Mouse (Mus musculus): ENCODE measurements around the gene Hcfc2. TPM values are rescaled to one million over a fixed set of nuclear protein-coding genes. Genes with fewer than 3 reads are reported as not detected.
A peak's percentile ranks its signal among the peaks of the same experiment; 100 is the strongest.

The Hcfc2 gene
- total RNA-seq, 2 experiments from 2014 or later: 46.7 to 51.5 TPM

DNA sequence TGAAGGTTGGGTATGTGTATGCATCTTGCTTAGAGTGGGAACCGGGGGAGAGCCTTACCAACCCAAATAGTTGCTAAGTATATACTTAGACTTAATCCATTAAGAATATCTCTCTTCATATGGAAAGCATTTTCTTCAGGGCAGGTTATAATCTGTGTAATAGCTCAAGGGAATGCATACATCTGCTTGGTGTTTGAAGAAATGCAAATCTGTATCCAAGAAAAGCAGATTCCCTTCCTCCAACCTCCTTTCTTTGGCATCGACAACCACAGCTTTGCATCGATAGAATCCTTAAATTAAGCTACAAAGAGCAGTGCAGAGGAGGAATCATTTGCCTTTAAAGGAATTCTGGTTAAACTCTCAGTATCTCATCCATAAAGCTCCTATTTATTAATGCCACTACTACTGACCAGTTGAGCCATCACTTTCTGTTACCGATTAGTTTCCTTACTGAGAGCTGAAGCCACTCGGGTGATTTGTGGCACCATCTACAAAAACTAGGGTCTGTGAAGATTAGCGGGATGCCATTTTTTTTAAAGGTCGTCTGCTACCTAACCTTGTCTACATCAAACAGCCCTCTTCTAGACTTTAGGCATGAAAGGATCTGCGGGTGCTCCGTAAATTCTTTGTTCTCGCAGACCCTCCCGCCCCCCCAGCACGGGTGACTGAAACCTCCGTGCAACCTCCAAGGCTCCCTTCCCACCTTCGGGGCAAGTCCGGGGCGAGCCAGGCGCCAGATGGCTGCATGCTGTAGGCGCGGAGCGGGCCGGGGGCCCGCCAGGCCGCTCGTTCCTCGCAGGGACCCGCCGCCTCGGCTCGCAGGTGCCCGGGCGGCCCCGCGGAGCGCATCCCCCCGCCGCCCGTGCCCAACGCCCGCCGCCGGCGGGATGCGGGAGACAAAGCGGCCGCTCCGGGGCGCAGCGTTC is 67.1 kb downstream of the Hcfc2 start:
- peak overlapping the region; percentile 76 for H3K4me3 ChIP-seq
- H3K27ac ChIP-seq: peak overlapping the region; percentile 95
- no peak for DNase-seq (ENCODE audit: low spot score in 2 of 2)
- TF ChIP-seq CTCF (conservative IDR thresholded peaks at IDR 0.05): no peak

DNA sequence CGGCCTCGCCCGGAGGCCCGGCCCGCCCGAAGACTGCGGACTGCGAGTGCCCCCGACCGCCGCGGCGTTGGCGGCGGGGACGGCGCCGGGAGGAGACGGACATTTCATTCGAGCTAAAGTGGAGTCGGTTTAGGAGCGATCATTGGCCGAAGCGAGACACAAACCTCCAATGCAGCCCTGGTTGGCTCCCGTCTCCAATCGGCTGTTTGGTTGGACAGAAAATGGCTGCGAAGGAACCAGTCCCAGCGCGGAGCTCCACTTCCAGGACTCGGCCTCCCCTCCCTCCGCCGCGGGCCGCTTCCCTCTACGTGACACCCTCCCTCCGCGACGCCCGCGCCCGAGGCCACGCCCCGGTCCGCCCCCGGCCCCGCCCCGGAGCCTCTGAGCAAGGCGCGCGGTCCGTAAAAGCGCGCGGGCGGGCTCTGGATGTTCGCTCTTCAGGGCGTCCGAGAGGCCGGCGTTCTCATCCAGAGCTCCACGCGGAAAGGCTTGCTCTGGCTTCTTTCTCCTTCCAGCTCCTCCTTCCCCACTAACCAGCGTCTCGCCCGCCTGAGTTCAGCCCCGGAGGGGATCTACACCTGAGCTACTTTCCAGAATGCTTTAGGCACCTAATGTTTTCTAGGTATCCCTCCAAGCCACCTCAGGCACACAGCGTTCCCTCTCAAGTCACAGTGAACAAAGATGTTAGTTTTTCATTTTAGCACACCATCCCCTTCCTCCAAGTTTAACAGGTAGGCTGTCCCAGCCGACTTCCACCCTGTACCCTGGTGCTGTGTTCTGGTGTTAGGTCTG is 68.1 kb downstream of the Hcfc2 start, which contains the start of gene Nfyb:
Gene Nfyb (minus strand): TSS at position 305 of the 792 bp plus-strand sequence.
- TF ChIP-seq CTCF (conservative IDR thresholded peaks at IDR 0.05): no peak
- H3K4me3 ChIP-seq: peak within 1 kb of the TSS; percentile 76
- H3K27ac ChIP-seq: peak within 1 kb of the TSS; percentile 95
- DNase-seq (ENCODE audit: low spot score in 2 of 2): peak; percentile 97 to 98

DNA sequence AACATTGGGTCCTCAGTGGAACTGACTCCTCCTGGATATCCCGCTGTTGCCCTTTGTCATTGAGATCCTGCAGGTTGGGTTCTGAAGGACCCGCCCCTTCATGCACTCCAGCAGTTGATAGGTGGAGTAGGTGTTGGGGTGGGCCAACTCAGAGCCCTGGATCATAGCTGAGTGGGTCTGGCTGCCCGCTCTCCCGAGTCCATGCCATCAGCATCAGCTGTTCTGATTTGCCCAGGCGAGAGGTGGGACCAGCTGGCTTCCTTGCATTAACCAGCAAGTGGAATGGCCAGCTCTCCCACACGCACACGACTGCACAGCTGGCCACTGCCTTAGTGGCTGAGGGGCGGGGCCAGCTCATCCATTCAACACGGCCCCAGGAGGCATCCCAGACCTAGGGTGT is 72.9 kb downstream of the Hcfc2 start:
- no peak for TF ChIP-seq CTCF (conservative IDR thresholded peaks at IDR 0.05)
- DNase-seq (ENCODE audit: low spot score in 2 of 2): no peak
- Histone ChIP-seq H3K27ac (no peak overlapping the region), H3K4me3 (no peak overlapping the region)

DNA sequence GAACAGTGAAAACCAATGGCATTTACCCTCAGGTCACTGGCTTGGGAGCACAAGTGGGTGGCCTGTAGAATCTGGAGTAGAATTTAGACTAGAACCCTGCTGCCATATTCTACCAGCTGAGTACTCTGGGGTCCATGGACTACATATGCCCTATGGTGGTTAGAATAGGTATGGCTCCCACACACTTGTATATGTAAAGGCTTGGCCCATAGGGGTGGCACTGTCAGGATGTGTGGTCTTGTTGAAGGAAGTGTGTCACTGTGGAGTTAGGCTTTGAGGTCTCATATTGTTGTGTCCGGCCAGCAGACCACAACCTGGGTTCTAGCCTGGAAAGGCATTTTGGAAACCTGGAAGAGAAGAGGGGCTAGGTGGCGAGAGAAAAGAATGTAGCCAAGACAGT is 74.8 kb downstream of the Hcfc2 start:
- no peak overlapping the region for H3K4me3 ChIP-seq
- DNase-seq (ENCODE audit: low spot score in 2 of 2): no peak
- TF ChIP-seq CTCF (conservative IDR thresholded peaks at IDR 0.05): no peak
- H3K27ac ChIP-seq: no peak overlapping the region

DNA sequence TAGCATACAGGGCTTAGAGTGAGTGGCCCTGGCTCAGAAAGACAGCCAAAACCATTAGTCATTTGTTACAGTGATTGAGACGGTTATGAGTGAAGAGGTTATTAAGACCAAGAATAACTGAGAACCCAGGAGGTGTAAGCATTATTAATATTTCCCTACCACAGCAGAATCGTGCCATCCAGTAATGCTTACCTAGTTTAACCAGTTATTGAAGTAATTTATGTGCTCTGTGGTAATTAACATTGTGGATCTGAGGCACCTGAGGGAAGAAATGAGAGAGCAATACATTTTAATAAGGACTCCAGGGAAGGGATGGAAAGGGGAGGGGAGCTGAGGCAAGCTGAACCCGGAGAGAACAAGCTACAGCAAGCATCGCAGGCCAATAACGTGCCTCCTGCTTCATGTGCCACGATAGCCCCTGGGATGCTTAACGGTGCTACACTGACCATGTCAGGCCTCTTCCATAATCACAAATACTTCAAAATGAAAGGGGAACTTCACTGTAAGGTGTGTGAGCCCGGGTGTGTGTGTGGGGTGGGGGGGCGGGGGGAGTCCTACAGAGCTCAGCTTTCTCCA is 75.7 kb downstream of the Hcfc2 start:
- no peak for TF ChIP-seq CTCF (conservative IDR thresholded peaks at IDR 0.05)
- H3K27ac ChIP-seq: no peak overlapping the region
- no peak overlapping the region for H3K4me3 ChIP-seq
- no peak for DNase-seq (ENCODE audit: low spot score in 2 of 2)

DNA sequence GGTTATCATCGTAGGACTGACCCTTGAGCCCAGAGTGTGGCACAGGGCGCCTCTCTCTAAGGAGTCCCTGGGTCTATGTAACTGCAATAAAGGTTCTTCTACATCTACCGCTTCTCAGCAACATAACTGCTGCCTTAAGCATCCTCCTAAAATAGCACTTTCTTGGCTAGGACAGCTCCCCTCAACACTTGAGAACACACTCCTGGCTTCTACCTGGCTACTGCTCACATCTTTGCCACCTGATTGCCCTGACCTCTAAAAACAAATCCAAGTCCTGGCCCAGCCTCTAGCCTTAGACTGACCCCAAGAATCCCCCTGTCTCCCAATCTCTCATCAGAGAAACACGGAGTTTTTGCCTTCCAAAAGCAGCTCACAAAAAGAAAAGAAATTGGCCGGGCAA is 78.9 kb downstream of the Hcfc2 start:
- no peak overlapping the region for H3K4me3 ChIP-seq
- no peak for DNase-seq (ENCODE audit: low spot score in 2 of 2)
- no peak overlapping the region for H3K27ac ChIP-seq
- no peak for TF ChIP-seq CTCF (conservative IDR thresholded peaks at IDR 0.05)

DNA sequence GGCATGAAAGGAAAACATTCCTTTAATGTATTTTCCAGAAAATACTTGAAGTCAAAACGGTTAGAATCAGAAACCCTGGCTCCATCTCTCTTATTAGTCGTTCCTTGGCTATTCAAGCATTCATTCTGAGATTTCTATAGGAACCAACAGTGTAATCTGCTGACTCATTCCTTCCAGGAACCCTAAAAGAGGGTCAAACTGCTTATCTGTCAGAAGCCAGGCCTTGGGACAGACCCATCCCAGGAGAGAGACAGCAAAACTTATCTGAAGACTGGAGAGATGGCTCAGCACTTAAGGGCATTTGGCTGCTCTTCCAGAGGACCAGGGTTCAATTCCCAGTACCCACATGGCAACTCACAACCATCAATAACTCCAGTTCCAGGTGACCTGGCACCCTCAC is 81.1 kb downstream of the Hcfc2 start:
- H3K27ac ChIP-seq: no peak overlapping the region
- TF ChIP-seq CTCF (conservative IDR thresholded peaks at IDR 0.05): no peak
- H3K4me3 ChIP-seq: no peak overlapping the region
- DNase-seq (ENCODE audit: low spot score in 2 of 2): no peak

DNA sequence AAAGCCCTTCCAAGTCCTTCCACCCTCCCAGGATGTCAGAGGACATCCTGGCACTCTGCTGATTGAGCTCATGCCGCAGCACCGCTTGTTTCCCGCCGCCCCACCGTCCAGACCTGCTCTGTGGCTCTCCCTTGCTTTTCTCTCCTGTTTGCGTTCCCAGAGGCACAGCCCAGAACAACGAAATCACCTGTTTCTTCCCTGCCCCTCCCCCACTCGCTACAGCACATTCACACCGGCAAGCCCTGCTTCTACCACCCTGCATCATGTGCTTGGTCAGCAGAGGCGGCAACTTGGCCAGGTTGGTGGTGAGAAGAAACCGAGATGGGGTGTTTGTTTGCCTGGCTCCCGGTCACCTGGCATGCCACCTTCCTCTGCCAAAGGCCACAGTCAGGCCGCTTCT is 81.9 kb downstream of the Hcfc2 start:
- DNase-seq (ENCODE audit: low spot score in 2 of 2): no peak
- TF ChIP-seq CTCF (conservative IDR thresholded peaks at IDR 0.05): no peak
- H3K27ac ChIP-seq: no peak overlapping the region
- no peak overlapping the region for H3K4me3 ChIP-seq

DNA sequence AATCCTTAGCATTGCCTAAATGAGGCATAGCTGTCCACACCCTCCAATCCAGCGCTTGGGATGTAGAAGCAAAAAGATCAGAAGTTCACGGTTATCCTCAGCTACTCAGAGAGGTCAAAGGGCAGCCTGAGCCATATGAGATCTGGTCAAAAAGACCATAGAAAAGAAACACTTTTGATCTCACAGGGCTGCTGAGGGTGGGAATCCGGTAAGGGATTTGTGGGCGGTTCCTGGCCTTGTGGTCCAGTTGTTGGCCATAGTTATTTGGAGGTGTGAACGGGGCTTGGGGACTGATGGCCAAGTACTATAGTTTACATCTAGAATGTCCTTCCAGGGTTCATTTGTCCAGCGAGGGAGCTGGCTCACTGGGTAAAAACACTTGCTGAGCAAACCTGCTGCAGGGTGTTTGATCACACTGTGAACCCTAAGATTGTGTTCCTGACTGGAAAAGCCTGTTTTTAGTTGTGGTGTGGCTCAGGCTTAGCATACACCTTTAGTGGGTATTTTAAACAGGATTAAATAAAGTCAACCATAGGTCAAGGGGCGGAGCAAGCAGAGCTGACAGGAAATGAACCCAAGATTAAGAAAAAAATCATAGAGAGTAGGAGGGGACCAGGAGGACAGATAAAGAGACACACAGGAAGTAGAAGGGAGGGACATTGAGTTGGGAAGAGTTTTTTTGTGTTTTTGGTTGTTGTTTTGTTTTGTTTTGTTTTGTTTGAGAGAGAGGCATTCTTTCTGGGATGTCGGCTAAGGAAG is 83.0 kb downstream of the Hcfc2 start:
- Histone ChIP-seq H3K4me3 (no peak overlapping the region), H3K27ac (no peak overlapping the region)
- no peak for DNase-seq (ENCODE audit: low spot score in 2 of 2)
- no peak for TF ChIP-seq CTCF (conservative IDR thresholded peaks at IDR 0.05)

DNA sequence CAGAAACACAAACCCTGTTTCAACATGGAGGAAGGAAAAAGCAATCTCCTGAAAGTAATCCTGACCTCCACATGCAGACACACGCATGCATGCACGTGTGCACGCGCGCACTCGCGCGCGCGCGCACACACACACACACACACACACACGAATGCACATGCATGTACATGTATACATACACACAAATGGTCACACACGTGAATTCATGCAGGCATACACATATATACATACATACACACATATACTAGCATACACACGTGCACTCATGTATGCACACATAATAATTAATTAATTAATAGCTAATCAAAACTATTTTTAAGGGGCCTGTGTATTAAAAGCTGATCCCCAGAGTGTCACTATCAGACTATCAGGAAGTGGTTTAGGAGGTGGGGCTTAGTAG is 83.9 kb downstream of the Hcfc2 start:
- TF ChIP-seq CTCF (conservative IDR thresholded peaks at IDR 0.05): no peak
- DNase-seq (ENCODE audit: low spot score in 2 of 2): no peak
- no peak overlapping the region for H3K27ac ChIP-seq
- no peak overlapping the region for H3K4me3 ChIP-seq

DNA sequence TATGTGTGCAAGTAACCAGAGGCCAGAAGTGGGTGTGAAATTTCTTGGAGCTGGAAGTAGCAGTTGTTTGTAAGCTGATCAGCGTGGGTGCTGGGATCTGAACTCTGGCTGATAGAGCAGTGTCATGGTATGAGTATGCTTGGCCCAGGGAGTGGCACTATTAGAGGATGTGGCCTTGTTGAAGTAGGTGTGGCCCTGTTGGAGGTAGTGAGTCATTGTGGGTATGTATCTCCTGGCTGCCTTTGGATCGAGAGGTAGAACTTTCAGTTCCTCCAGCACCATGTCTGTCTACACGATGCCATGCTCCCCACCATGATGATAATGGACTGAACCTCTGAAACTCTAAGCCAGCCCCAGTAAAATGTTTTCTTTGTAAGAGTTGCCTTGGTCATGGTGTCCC is 84.4 kb downstream of the Hcfc2 start:
- no peak for DNase-seq (ENCODE audit: low spot score in 2 of 2)

DNA sequence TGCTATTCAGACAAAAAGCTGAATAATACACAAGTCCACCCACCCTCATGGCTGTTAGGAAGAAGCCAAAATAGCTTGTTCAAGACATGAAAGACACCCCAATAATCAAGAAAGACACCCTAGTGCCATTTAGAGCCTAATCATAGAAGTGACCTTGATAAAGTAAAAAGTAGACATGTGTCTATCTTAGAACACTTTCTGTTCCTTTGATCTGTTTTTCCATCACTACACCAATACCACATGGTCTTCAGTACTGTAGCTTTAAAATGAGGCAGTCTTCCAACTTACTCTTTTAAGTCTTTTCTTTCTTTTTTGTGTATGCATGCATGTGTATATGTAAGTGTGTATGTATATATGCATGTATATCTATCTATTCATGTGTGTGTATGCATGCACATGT is 84.9 kb downstream of the Hcfc2 start:
- Histone ChIP-seq H3K4me3 (no peak overlapping the region), H3K27ac (no peak overlapping the region)
- DNase-seq (ENCODE audit: low spot score in 2 of 2): no peak
- no peak for TF ChIP-seq CTCF (conservative IDR thresholded peaks at IDR 0.05)

More for the DNA sequence above, 84.4 kb downstream of the Hcfc2 start:
- Histone ChIP-seq H3K27ac (no peak overlapping the region), H3K4me3 (no peak overlapping the region)
- no peak for TF ChIP-seq CTCF (conservative IDR thresholded peaks at IDR 0.05)
